Mouse (Mus musculus): ENCODE measurements around the gene Bckdhb. TPM values are rescaled to one million over a fixed set of nuclear protein-coding genes. Genes with fewer than 3 reads are reported as not detected.

The Bckdhb gene
- polyA plus RNA-seq (2015; fragmentation: Nextera tagmentation; extraction: Ambion mirVana) = 51.4 and 51.5 TPM in 2 replicates

- ATAC-seq (ENCODE audit: insufficient read depth, low FRiP score, low read depth) = peak; percentile 99
- Histone ChIP-seq H3K9me3 (no peaks in the 10 kb centered on the region), H3K4me3 (replicated peaks) (peak within 1 kb of the TSS; percentile 88), H3K27me3 (replicated peaks) (no peaks in the 10 kb centered on the region), H3K4me2 (peak within 1 kb of the TSS; percentile 80), H3K9ac (peak within 1 kb of the TSS; percentile 56; the same call in 1 of the 2 replicates), H3K4me1 (peaks cover 6% of the 10 kb centered on the region; the same call in 1 of the 2 replicates), H3K36me3 (no peaks in the 10 kb centered on the region), H3K27ac (no peak within 1 kb of the TSS)
- under 1% methylated on average over 40 of the region's 46 CpGs for WGBS
These were observed at the start of gene Bckdhb for GRCm38 (mm10) chr9:83924878-83925687. TSS of gene Bckdhb (plus strand) at chr9:83925145.

GRCm38 (mm10) chr9:83882191-83882590 is 42.8 kb upstream of the Bckdhb start:
- H3K9me3 ChIP-seq = no peaks in the 10 kb centered on the region
- no peaks in the 10 kb centered on the region for H3K36me3 ChIP-seq
- H3K27me3 ChIP-seq (replicated peaks) = no peaks in the 10 kb centered on the region
- no peak overlapping the region for H3K4me2 ChIP-seq
- 74% methylated on average over 6 of the region's 6 CpGs for whole genome bisulfite sequencing
- H3K9ac ChIP-seq = no peak overlapping the region
- H3K4me3 ChIP-seq (replicated peaks) = no peak overlapping the region
- no peak overlapping the region for H3K27ac ChIP-seq
- no peaks in the 10 kb centered on the region for H3K4me1 ChIP-seq
- no peak for ATAC-seq (ENCODE audit: insufficient read depth, low FRiP score, low read depth)

DNA sequence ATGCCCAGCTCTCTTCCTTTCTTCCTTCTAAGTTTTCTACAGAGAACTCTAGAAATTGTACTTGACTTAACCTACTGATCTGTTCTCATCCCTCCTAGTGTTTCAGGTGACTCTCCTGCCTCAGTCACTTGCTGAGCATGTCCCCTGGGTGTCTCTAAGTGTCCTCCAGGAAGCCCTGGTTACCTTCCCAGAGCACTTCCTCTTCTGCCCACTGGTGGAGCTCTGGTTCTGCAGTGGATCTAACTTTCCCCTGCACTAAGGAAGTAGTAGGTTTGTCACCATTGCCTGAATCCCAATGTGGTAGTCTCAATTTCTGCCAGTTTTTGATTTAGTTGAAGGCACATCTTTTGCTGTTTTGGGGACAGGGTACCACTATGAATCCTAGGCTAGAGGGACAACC is 38.8 kb upstream of the Bckdhb start:
- H3K9me3 ChIP-seq = no peaks in the 10 kb centered on the region
- no peak overlapping the region for H3K4me2 ChIP-seq
- H3K27ac ChIP-seq = no peak overlapping the region
- no peak for ATAC-seq (ENCODE audit: insufficient read depth, low FRiP score, low read depth)
- H3K36me3 ChIP-seq = no peaks in the 10 kb centered on the region
- no peak overlapping the region for H3K4me3 ChIP-seq (replicated peaks)
- no peak overlapping the region for H3K9ac ChIP-seq
- no peaks in the 10 kb centered on the region for H3K4me1 ChIP-seq
- no peaks in the 10 kb centered on the region for H3K27me3 ChIP-seq (replicated peaks)

- WGBS = 73% methylated on average over 5 of the region's 5 CpGs
- Histone ChIP-seq H3K4me2 (no peak overlapping the region), H3K9me3 (no peaks in the 10 kb centered on the region), H3K36me3 (no peaks in the 10 kb centered on the region), H3K4me3 (replicated peaks) (no peak overlapping the region), H3K9ac (no peak overlapping the region), H3K27ac (no peak overlapping the region), H3K4me1 (no peaks in the 10 kb centered on the region), H3K27me3 (replicated peaks) (no peaks in the 10 kb centered on the region)
- ATAC-seq (ENCODE audit: insufficient read depth, low FRiP score, low read depth) = no peak
These were observed 36.7 kb upstream of the Bckdhb start for GRCm38 (mm10) chr9:83888214-83888613.

DNA sequence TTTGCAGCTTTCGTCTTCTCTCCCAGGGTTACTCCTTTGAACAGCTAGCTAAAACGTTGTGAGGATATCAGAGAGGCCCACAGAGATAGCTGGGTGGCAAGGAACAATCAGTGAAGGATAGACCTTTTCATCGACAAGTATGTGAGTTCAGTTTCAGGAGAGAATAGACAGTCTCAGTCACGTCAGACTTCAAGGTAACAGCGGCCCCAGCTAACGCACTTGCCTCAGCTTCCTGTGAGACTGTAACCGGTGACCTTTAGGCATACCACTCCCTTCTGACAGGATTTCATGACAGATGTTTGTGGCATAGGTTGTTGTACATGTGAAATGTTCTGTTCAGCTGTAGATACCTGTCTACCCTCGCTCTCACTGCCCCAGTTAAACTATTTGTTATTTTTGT is 31.9 kb upstream of the Bckdhb start:
- H3K4me1 ChIP-seq = no peaks in the 10 kb centered on the region
- H3K4me3 ChIP-seq (replicated peaks) = no peak overlapping the region
- H3K36me3 ChIP-seq = no peaks in the 10 kb centered on the region
- H3K27me3 ChIP-seq (replicated peaks) = no peaks in the 10 kb centered on the region
- no peak overlapping the region for H3K4me2 ChIP-seq
- 66% methylated on average over 8 of the region's 8 CpGs for WGBS
- H3K9me3 ChIP-seq = no peaks in the 10 kb centered on the region
- H3K27ac ChIP-seq = no peak overlapping the region
- no peak for ATAC-seq (ENCODE audit: insufficient read depth, low FRiP score, low read depth)
- no peak overlapping the region for H3K9ac ChIP-seq

DNA sequence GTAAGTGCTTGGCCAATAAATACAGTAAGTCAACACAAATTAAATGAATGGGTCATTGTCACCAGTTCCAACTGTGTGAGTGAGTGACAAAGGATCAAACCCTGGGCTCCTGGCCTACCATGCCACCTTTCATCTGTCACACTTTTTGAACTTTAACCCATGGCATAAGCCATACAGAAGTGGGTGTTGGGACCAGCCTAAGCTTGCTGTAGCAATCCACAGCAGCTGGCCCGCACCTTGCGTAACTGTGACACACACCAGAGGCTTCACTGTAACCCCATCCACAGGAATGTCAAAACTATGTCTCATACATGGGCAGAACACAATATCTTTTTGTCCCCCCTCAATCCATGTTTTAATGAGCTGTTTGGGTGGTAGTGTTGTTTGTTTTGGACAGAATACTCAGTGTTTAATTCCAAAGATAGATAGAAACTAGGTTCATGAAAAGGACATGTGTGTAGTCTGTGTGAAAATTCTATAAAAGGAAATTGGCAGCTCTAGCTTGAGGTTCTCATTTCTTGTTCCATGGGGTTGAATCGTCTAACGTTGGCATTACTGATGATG is 31.1 kb upstream of the Bckdhb start:
- ATAC-seq (ENCODE audit: insufficient read depth, low FRiP score, low read depth) = no peak; the same call in 1 of the 2 replicates
- WGBS = 77% methylated on average over 4 of the region's 4 CpGs
- no peak overlapping the region for H3K9ac ChIP-seq
- no peak overlapping the region for H3K4me3 ChIP-seq (replicated peaks)
- no peak overlapping the region for H3K27ac ChIP-seq
- no peak overlapping the region for H3K4me2 ChIP-seq
- H3K4me1 ChIP-seq = no peaks in the 10 kb centered on the region
- no peaks in the 10 kb centered on the region for H3K9me3 ChIP-seq
- H3K27me3 ChIP-seq (replicated peaks) = no peaks in the 10 kb centered on the region
- no peaks in the 10 kb centered on the region for H3K36me3 ChIP-seq

DNA sequence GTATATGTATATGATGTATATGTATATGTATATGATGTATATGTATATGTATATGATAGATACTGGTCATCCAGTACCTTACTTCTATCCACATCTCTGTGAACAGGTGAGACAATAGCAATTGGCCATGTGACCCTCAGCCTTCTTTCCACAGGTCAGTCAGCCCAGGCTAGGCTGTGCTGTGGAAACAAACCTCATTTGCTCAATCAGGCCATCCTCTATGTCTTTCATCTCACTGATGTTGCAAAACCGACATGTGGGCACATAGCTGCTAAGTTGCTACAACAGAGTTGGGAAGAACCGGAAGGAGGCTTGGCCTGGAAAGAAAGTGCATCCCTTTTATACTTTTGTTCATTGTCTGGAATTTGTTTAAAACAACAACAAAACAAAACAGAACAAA is 22.9 kb upstream of the Bckdhb start:
- Histone ChIP-seq H3K4me3 (replicated peaks) (no peak overlapping the region), H3K4me2 (no peak overlapping the region), H3K36me3 (no peaks in the 10 kb centered on the region), H3K4me1 (no peaks in the 10 kb centered on the region), H3K27ac (no peak overlapping the region), H3K27me3 (replicated peaks) (no peaks in the 10 kb centered on the region), H3K9me3 (no peaks in the 10 kb centered on the region), H3K9ac (no peak overlapping the region)
- WGBS = 88% methylated on average over 2 of the region's 2 CpGs
- no peak for ATAC-seq (ENCODE audit: insufficient read depth, low FRiP score, low read depth)

- Histone ChIP-seq H3K4me3 (replicated peaks) (no peak overlapping the region), H3K27me3 (replicated peaks) (no peaks in the 10 kb centered on the region), H3K9me3 (no peaks in the 10 kb centered on the region), H3K4me1 (no peaks in the 10 kb centered on the region), H3K4me2 (no peak overlapping the region), H3K9ac (no peak overlapping the region), H3K36me3 (no peaks in the 10 kb centered on the region), H3K27ac (no peak overlapping the region)
- no peak for ATAC-seq (ENCODE audit: insufficient read depth, low FRiP score, low read depth)
- 58% methylated on average over 4 of the region's 4 CpGs for WGBS
These were observed 19.1 kb upstream of the Bckdhb start for GRCm38 (mm10) chr9:83905820-83906219.

DNA sequence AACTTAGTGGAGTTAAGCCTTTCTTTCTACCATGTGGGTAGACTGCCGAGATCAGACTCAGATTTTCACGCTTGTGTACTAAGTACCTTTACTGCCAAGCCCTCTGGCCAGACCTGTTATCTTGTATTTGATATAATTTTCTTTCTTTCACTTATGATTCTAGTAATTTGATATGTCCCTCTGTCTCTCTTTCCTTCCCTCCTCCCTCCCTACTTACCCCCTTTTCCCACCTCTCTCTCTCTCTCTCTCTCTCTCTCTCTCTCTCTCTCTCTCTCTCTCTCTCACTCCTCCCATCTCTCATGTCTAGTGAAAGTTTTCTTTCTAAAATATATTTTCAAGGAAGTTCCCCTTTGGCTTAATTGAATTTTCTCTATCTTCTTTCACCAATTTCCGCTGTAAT is 17.9 kb upstream of the Bckdhb start:
- 72% methylated on average over 3 of the region's 3 CpGs for WGBS
- Histone ChIP-seq H3K36me3 (no peaks in the 10 kb centered on the region), H3K27me3 (replicated peaks) (no peaks in the 10 kb centered on the region), H3K4me2 (no peak overlapping the region), H3K27ac (no peak overlapping the region), H3K4me3 (replicated peaks) (no peak overlapping the region), H3K4me1 (no peaks in the 10 kb centered on the region), H3K9me3 (no peaks in the 10 kb centered on the region), H3K9ac (no peak overlapping the region)
- no peak for ATAC-seq (ENCODE audit: insufficient read depth, low FRiP score, low read depth)

DNA sequence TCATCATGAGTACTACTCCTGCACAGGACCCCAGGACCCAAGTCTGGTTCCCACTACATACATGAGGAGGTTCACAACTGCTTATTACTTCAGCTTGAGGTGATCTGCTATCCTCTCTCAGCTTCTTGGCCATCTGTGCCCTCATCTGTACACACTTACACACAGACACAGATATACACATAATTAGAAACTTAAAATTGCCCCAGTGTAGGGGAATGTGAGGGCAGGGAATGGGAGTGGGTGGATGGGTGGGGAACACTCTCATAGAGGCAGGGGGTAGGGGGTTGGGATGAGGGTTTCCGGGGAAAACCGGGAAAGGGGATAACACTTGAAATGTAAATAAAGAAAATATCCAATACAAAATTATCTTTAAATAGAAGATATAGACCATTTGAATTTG is 15.1 kb upstream of the Bckdhb start:
- no peaks in the 10 kb centered on the region for H3K4me1 ChIP-seq
- no peaks in the 10 kb centered on the region for H3K36me3 ChIP-seq
- no peak overlapping the region for H3K4me2 ChIP-seq
- H3K27me3 ChIP-seq (replicated peaks) = no peaks in the 10 kb centered on the region
- no peaks in the 10 kb centered on the region for H3K9me3 ChIP-seq
- H3K4me3 ChIP-seq (replicated peaks) = no peak overlapping the region
- ATAC-seq (ENCODE audit: insufficient read depth, low FRiP score, low read depth) = no peak
- 88% methylated on average over 2 of the region's 2 CpGs for WGBS
- H3K27ac ChIP-seq = no peak overlapping the region
- no peak overlapping the region for H3K9ac ChIP-seq

DNA sequence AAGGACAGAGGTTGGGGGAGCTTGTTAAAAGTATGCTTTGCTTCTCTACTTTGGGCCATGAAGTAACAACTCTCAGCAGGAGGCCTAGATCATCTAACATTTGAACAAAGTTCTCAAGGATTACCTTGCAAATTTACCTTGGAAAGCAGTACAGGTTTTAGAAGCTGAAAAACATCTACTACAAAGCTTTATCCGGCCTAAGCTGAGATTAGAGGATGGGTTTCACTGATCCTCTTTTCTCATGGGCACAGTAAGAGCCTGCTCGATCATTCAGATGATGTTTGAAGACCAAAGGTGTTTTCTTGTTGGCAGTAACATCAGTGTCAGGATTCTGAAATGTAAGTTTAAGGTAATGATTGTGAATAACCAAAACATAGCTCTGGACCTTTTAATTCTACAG is 14.0 kb upstream of the Bckdhb start:
- 68% methylated on average over 2 of the region's 2 CpGs for WGBS
- Histone ChIP-seq H3K9me3 (no peaks in the 10 kb centered on the region), H3K27ac (no peak overlapping the region), H3K4me1 (no peaks in the 10 kb centered on the region), H3K4me2 (no peak overlapping the region), H3K36me3 (no peaks in the 10 kb centered on the region), H3K9ac (no peak overlapping the region), H3K27me3 (replicated peaks) (no peaks in the 10 kb centered on the region), H3K4me3 (replicated peaks) (no peak overlapping the region)
- ATAC-seq (ENCODE audit: insufficient read depth, low FRiP score, low read depth) = no peak

GRCm38 (mm10) chr9:83922076-83922475 is 2.9 kb upstream of the Bckdhb start:
- WGBS = 76% methylated on average over 3 of the region's 3 CpGs
- Histone ChIP-seq H3K4me1 (peaks cover 6% of the 10 kb centered on the region; the same call in 1 of the 2 replicates), H3K4me3 (replicated peaks) (no peak overlapping the region), H3K36me3 (no peaks in the 10 kb centered on the region), H3K4me2 (no peak overlapping the region), H3K27me3 (replicated peaks) (no peaks in the 10 kb centered on the region), H3K9me3 (no peaks in the 10 kb centered on the region), H3K9ac (no peak overlapping the region), H3K27ac (no peak overlapping the region)
- no peak for ATAC-seq (ENCODE audit: insufficient read depth, low FRiP score, low read depth)
